Mouse (Mus musculus): ENCODE results near the gene Gm21170. TPM values are rescaled to one million over a fixed set of nuclear protein-coding genes. Genes with fewer than 3 reads are reported as not detected.
"Not testable (repeated sequence)": the region's sequence is repeated elsewhere in the genome, so short reads cannot be mapped to it uniquely, and the experiment has no call there.

The Gm21170 gene
- polyA plus RNA-seq (2012; rRNA removed): not detected in 2 replicates
- polyA plus RNA-seq (2014; fragmentation: Nextera tagmentation; extraction: Ambion mirVana): not detected in 2 replicates

GRCm38 (mm10) chrY:47690998-47691397 lies at the start of gene Gm21170:
Gene Gm21170 (minus strand): TSS chrY:47691098.
- not testable (repeated sequence) for H3K4me1 ChIP-seq (ENCODE audit: control insufficient read depth, insufficient read depth, low read length); ATAC-seq (ENCODE audit: low FRiP score, low read depth); H3K4me2 ChIP-seq (replicated peaks; ENCODE audit: low read depth, low read length, severe bottlenecking); DNase-seq (ENCODE audit: low spot score); H3K9ac ChIP-seq (ENCODE audit: low read depth, low read length, severe bottlenecking); H3K4me3 ChIP-seq (replicated peaks; ENCODE audit: low read length); H3K36me3 ChIP-seq (ENCODE audit: control insufficient read depth, insufficient read depth, low read length); H3K27me3 ChIP-seq (ENCODE audit: control insufficient read depth, insufficient read depth, low read length); H3K27ac ChIP-seq (replicated peaks; ENCODE audit: low read depth, low read length); H3K9me3 ChIP-seq (ENCODE audit: control insufficient read depth, low read length)
- WGBS: no CpG with 5 or more reads among the region's 2 CpGs

Other genes starting within 250 kb of the Gm21170 start
- gene Gm21256, start 240.1 kb downstream of the Gm21170 start, polyA plus RNA-seq (2012; rRNA removed): not detected in 2 replicates
- not detected in 2 replicates for gene Gm21256, start 240.1 kb downstream of the Gm21170 start, polyA plus RNA-seq (2014; fragmentation: Nextera tagmentation; extraction: Ambion mirVana)

Measured in limb, embryonic 14.5 days (tissue).